Mouse (Mus musculus): ENCODE results near the gene Eaf2. TPM values are rescaled to one million over a fixed set of nuclear protein-coding genes. Genes with fewer than 3 reads are reported as not detected.

Gene Eaf2
- polyA plus RNA-seq, 1 experiment from 2014 or later, result 0.84 TPM

- Histone ChIP-seq H3K36me3 (peaks cover 7% of the 10 kb centered on the region; the same call in 1 of the 2 replicates), H3K4me3 (peak within 1 kb of the TSS; percentile 96), H3K4me2 (replicated peaks) (peak within 1 kb of the TSS; percentile 81), H3K27me3 (no peaks in the 10 kb centered on the region), H3K9me3 (no peaks in the 10 kb centered on the region), H3K4me1 (peaks cover 24% of the 10 kb centered on the region), H3K27ac (replicated peaks) (peak within 1 kb of the TSS; percentile 75), H3K9ac (replicated peaks) (peak within 1 kb of the TSS; percentile 97)
- under 1% methylated on average over 63 of the region's 64 CpGs for WGBS
- peak; percentile 99 for ATAC-seq (replicated peaks)
Measured at GRCm38 (mm10) chr16:36828054-36828786, 46.6 kb downstream of the Eaf2 start, which contains the start of gene Iqcb1. Gene Iqcb1 (plus strand): TSS chr16:36828385.

- Histone ChIP-seq H3K4me1 (peaks cover 24% of the 10 kb centered on the region), H3K9ac (replicated peaks) (peak overlapping the region; percentile 97; the same call in 1 of the 2 replicates), H3K27ac (replicated peaks) (no peak overlapping the region), H3K9me3 (no peaks in the 10 kb centered on the region), H3K4me2 (replicated peaks) (peak overlapping the region; percentile 81), H3K4me3 (peak overlapping the region; percentile 96), H3K36me3 (peaks cover 7% of the 10 kb centered on the region; the same call in 1 of the 2 replicates), H3K27me3 (no peaks in the 10 kb centered on the region)
- 4% methylated on average over 11 of the region's 11 CpGs for WGBS
- no peak; the same call in 1 of the 2 replicates for ATAC-seq (replicated peaks)
Measured at GRCm38 (mm10) chr16:36827611-36828053, 47.2 kb downstream of the Eaf2 start.

- H3K27me3 ChIP-seq, result no peaks in the 10 kb centered on the region
- H3K9me3 ChIP-seq, result no peaks in the 10 kb centered on the region
- no peak for ATAC-seq (replicated peaks)
- no peaks in the 10 kb centered on the region for H3K36me3 ChIP-seq
- no peak overlapping the region for H3K4me2 ChIP-seq (replicated peaks)
- no peaks in the 10 kb centered on the region for H3K4me1 ChIP-seq
- WGBS, result 6% methylated on average over 3 of the region's 3 CpGs
- no peak overlapping the region for H3K27ac ChIP-seq (replicated peaks)
- H3K9ac ChIP-seq (replicated peaks), result no peak overlapping the region
- H3K4me3 ChIP-seq, result no peak overlapping the region
Measured at GRCm38 (mm10) chr16:36821474-36821873, 53.3 kb downstream of the Eaf2 start.

GRCm38 (mm10) chr16:36820747-36821146 is 54.1 kb downstream of the Eaf2 start:
- no peaks in the 10 kb centered on the region for H3K9me3 ChIP-seq
- no peaks in the 10 kb centered on the region for H3K36me3 ChIP-seq
- H3K27me3 ChIP-seq, result no peaks in the 10 kb centered on the region
- 80% methylated on average over 3 of the region's 3 CpGs for WGBS
- ATAC-seq (replicated peaks), result no peak
- no peak overlapping the region for H3K9ac ChIP-seq (replicated peaks)
- H3K27ac ChIP-seq (replicated peaks), result no peak overlapping the region
- H3K4me1 ChIP-seq, result no peaks in the 10 kb centered on the region
- no peak overlapping the region for H3K4me3 ChIP-seq
- H3K4me2 ChIP-seq (replicated peaks), result no peak overlapping the region

GRCm38 (mm10) chr16:36820016-36820415 is 54.8 kb downstream of the Eaf2 start:
- Histone ChIP-seq H3K9me3 (no peaks in the 10 kb centered on the region), H3K4me3 (no peak overlapping the region), H3K27ac (replicated peaks) (no peak overlapping the region), H3K4me1 (no peaks in the 10 kb centered on the region), H3K9ac (replicated peaks) (no peak overlapping the region), H3K36me3 (no peaks in the 10 kb centered on the region), H3K4me2 (replicated peaks) (no peak overlapping the region), H3K27me3 (no peaks in the 10 kb centered on the region)
- WGBS, result 49% methylated on average over 6 of the region's 6 CpGs
- ATAC-seq (replicated peaks), result no peak

- H3K36me3 ChIP-seq, result no peaks in the 10 kb centered on the region
- H3K27me3 ChIP-seq, result no peaks in the 10 kb centered on the region
- peak; percentile 97 for ATAC-seq (replicated peaks)
- 14% methylated on average over 7 of the region's 7 CpGs for WGBS
- H3K4me3 ChIP-seq, result no peak overlapping the region
- no peaks in the 10 kb centered on the region for H3K9me3 ChIP-seq
- no peak overlapping the region for H3K4me2 ChIP-seq (replicated peaks)
- no peaks in the 10 kb centered on the region for H3K4me1 ChIP-seq
- H3K9ac ChIP-seq (replicated peaks), result no peak overlapping the region
- no peak overlapping the region for H3K27ac ChIP-seq (replicated peaks)
Measured at GRCm38 (mm10) chr16:36817321-36817926, 57.4 kb downstream of the Eaf2 start.

GRCm38 (mm10) chr16:36816916-36817315 is 57.9 kb downstream of the Eaf2 start:
- Histone ChIP-seq H3K4me3 (no peak overlapping the region), H3K9me3 (no peaks in the 10 kb centered on the region), H3K36me3 (no peaks in the 10 kb centered on the region), H3K27me3 (no peaks in the 10 kb centered on the region), H3K27ac (replicated peaks) (no peak overlapping the region), H3K4me2 (replicated peaks) (no peak overlapping the region), H3K4me1 (no peaks in the 10 kb centered on the region), H3K9ac (replicated peaks) (no peak overlapping the region)
- peak; percentile 75 for ATAC-seq (replicated peaks)

GRCm38 (mm10) chr16:36813680-36814079 is 61.1 kb downstream of the Eaf2 start:
- ATAC-seq (replicated peaks), result no peak
- Histone ChIP-seq H3K27me3 (no peaks in the 10 kb centered on the region), H3K4me2 (replicated peaks) (no peak overlapping the region), H3K9ac (replicated peaks) (no peak overlapping the region), H3K27ac (replicated peaks) (no peak overlapping the region), H3K4me3 (no peak overlapping the region), H3K4me1 (no peaks in the 10 kb centered on the region), H3K9me3 (no peaks in the 10 kb centered on the region), H3K36me3 (no peaks in the 10 kb centered on the region)
- WGBS, result 65% methylated on average over 3 of the region's 3 CpGs

- no peaks in the 10 kb centered on the region for H3K36me3 ChIP-seq
- no peak for ATAC-seq (replicated peaks)
- WGBS, result 90% methylated on average over 3 of the region's 3 CpGs
- H3K9ac ChIP-seq (replicated peaks), result no peak overlapping the region
- no peak overlapping the region for H3K4me2 ChIP-seq (replicated peaks)
- no peaks in the 10 kb centered on the region for H3K27me3 ChIP-seq
- no peaks in the 10 kb centered on the region for H3K4me1 ChIP-seq
- no peak overlapping the region for H3K4me3 ChIP-seq
- no peak overlapping the region for H3K27ac ChIP-seq (replicated peaks)
- H3K9me3 ChIP-seq, result no peaks in the 10 kb centered on the region
Measured at GRCm38 (mm10) chr16:36808616-36809015, 66.2 kb downstream of the Eaf2 start.

GRCm38 (mm10) chr16:36802361-36802760 is 72.4 kb downstream of the Eaf2 start:
- Histone ChIP-seq H3K36me3 (no peaks in the 10 kb centered on the region), H3K4me3 (no peak overlapping the region), H3K4me2 (replicated peaks) (no peak overlapping the region), H3K9me3 (no peaks in the 10 kb centered on the region), H3K9ac (replicated peaks) (no peak overlapping the region), H3K27me3 (no peaks in the 10 kb centered on the region), H3K27ac (replicated peaks) (no peak overlapping the region), H3K4me1 (no peaks in the 10 kb centered on the region)
- 88% methylated on average over 3 of the region's 3 CpGs for WGBS
- ATAC-seq (replicated peaks), result no peak

GRCm38 (mm10) chr16:36798334-36798733 is 76.5 kb downstream of the Eaf2 start:
- Histone ChIP-seq H3K4me2 (replicated peaks) (no peak overlapping the region), H3K4me3 (no peak overlapping the region), H3K27ac (replicated peaks) (no peak overlapping the region), H3K9ac (replicated peaks) (no peak overlapping the region), H3K36me3 (no peaks in the 10 kb centered on the region), H3K9me3 (no peaks in the 10 kb centered on the region), H3K27me3 (no peaks in the 10 kb centered on the region), H3K4me1 (no peaks in the 10 kb centered on the region)
- 79% methylated on average over 2 of the region's 2 CpGs for WGBS
- no peak for ATAC-seq (replicated peaks)

GRCm38 (mm10) chr16:36794976-36795375 is 79.8 kb downstream of the Eaf2 start:
- Histone ChIP-seq H3K36me3 (no peaks in the 10 kb centered on the region), H3K9me3 (no peaks in the 10 kb centered on the region), H3K9ac (replicated peaks) (no peak overlapping the region), H3K4me2 (replicated peaks) (no peak overlapping the region), H3K4me1 (no peaks in the 10 kb centered on the region), H3K27me3 (no peaks in the 10 kb centered on the region), H3K4me3 (no peak overlapping the region), H3K27ac (replicated peaks) (no peak overlapping the region)
- WGBS, result 88% methylated on average over 2 of the region's 2 CpGs
- no peak for ATAC-seq (replicated peaks)

All from forebrain, embryonic 15.5 days (tissue).